ENCODE assay signal across 22 mouse cellular contexts in the genomic region with DNA sequence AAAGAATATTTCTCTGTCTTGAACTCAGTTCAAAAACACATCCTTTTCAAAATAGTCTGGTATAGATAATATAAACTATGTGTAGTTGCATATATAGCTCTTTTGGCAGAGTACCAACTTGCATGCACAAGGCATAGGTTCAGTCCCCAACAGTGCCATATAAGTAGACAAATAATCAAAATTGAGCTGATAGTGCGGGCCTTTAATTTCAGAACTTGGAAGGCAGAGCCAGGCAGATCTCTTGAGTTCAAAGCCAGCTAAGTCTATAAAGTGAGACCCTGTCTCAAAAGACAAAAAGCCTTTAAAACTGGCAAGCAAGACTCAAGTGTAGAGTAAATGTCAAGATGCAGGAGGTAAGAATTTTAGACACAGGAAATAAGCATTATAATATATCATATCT. TPM values are rescaled to one million over a fixed set of nuclear protein-coding genes. Genes with fewer than 3 reads are reported as not detected.
DNase-seq lines count a peak whose midpoint lies in the region; ATAC-seq and TF ChIP-seq lines count a peak whose summit lies in the region.
"Had no signal": no experiment of that assay in that cellular context is flagged by ENCODE, and none has a peak within 500 bp of the region (broad histone marks: within the 10 kb centered on the region; RNA-seq: fewer than 3 reads in every experiment).

No protein-coding gene starts in this region.

- WGBS in spleen, adult 2 months, result 26% methylated on average over 1 of the region's 1 CpGs
- WGBS in liver, embryonic 12.5 days (ENCODE audit: insufficient replicate concordance), result 76% methylated on average over 1 of the region's 1 CpGs

- no peak overlapping the region for H3K27ac ChIP-seq in gastrocnemius, adult 2 months
- H3K27ac ChIP-seq in spleen, adult 2 months (ENCODE audit: insufficient read depth, low read length), result peak overlapping the region; percentile 90
- H3K27ac ChIP-seq in liver, embryonic 12.5 days, result no peak overlapping the region
- H3K27ac ChIP-seq: embryonic facial prominence, embryonic 12.5 days; forebrain, embryonic 10.5 days; hindbrain, postnatal 0 days; midbrain, embryonic 15.5 days; neural tube, embryonic 13.5 days had no signal

- no peak for ATAC-seq in liver, embryonic 12.5 days
- ATAC-seq: activated CD4-positive, CD25-positive, alpha-beta regulatory T cell, adult 4 months; hindbrain, postnatal 0 days; midbrain, embryonic 15.5 days; Patski had no signal

- no peak for TF ChIP-seq CTCF in gastrocnemius, adult 2 months (IDR thresholded peaks at IDR 0.05)
- no peak for TF ChIP-seq CTCF in spleen, adult 2 months (IDR thresholded peaks at IDR 0.05; ENCODE audit: extremely low read depth, insufficient read depth, insufficient read length, insufficient replicate concordance)

- 0 out of 2 replicates have a peak overlapping the region, but pooled peaks have one; percentile 10 for H3K9ac ChIP-seq in liver, embryonic 12.5 days
- H3K9ac ChIP-seq: embryonic facial prominence, embryonic 12.5 days; midbrain, embryonic 15.5 days; neural tube, embryonic 13.5 days had no signal

- intact Hi-C loops in gastrocnemius, adult 2 months (cut with DNase I), result no loop called here
- intact Hi-C loops in left cerebral cortex, postnatal 14 days (cut with DNase I), result no loop called here

- DNase-seq in gastrocnemius, adult 2 months, result no peak
- no peak for DNase-seq in gastrocnemius, adult 18-20 months (ENCODE audit: low spot score)
- DNase-seq in spleen, adult 2 months (ENCODE audit: low read depth in 1 of 2, low spot score in 2 of 2), result no peak
- no peak for DNase-seq in spleen, adult 18-20 months
- DNase-seq in naive thymus-derived CD4-positive, alpha-beta T cell, adult 2 months (ENCODE audit: low read depth), result peak; percentile 63
- no peak for DNase-seq in left cerebral cortex, postnatal 14 days (ENCODE audit: low spot score in 2 of 2)
- no peak for DNase-seq in ovary, postnatal 14 days (ENCODE audit: low spot score)
- DNase-seq: adrenal gland, postnatal 14 days; cerebellum, adult 9-10 months; gastrocnemius, postnatal 14 days; heart, postnatal 36 days; kidney, adult 8-10 months; kidney, postnatal 36 days; lung, adult 18-20 months had no signal

- no peak for TF ChIP-seq POLR2A in spleen, adult 2 months (IDR thresholded peaks at IDR 0.05; ENCODE audit: low read depth, low read length)

- peak overlapping the region; percentile 98 for H3K4me3 ChIP-seq in gastrocnemius, adult 2 months
- H3K4me3 ChIP-seq in spleen, adult 2 months (ENCODE audit: extremely low read depth, insufficient read depth, insufficient read length), result peak overlapping the region; percentile 62
- H3K4me3 ChIP-seq in liver, embryonic 12.5 days, result no peak overlapping the region
- H3K4me3 ChIP-seq: embryonic facial prominence, embryonic 12.5 days; forebrain, embryonic 10.5 days; midbrain, embryonic 15.5 days; neural tube, embryonic 13.5 days had no signal

- H3K9me3 ChIP-seq in liver, embryonic 12.5 days (replicated peaks), result no peaks in the 10 kb centered on the region
- H3K9me3 ChIP-seq: embryonic facial prominence, embryonic 12.5 days; forebrain, embryonic 10.5 days; midbrain, embryonic 15.5 days; neural tube, embryonic 13.5 days had no signal

- peak overlapping the region; percentile 37 for H3K4me2 ChIP-seq in liver, embryonic 12.5 days
- H3K4me2 ChIP-seq: embryonic facial prominence, embryonic 12.5 days; midbrain, embryonic 15.5 days had no signal

- peaks cover 15% of the 10 kb centered on the region for H3K4me1 ChIP-seq in spleen, adult 2 months (ENCODE audit: control insufficient read depth, insufficient read depth, insufficient read length)
- peaks cover 21% of the 10 kb centered on the region for H3K4me1 ChIP-seq in liver, embryonic 12.5 days
- H3K4me1 ChIP-seq: embryonic facial prominence, embryonic 12.5 days had no signal

- H3K36me3 ChIP-seq in spleen, adult 2 months (ENCODE audit: control insufficient read depth, insufficient read depth, low read length), result peaks cover 5% of the 10 kb centered on the region; the same call in 1 of the 2 replicates
- H3K36me3 ChIP-seq in liver, embryonic 12.5 days, result no peaks in the 10 kb centered on the region
- H3K36me3 ChIP-seq: embryonic facial prominence, embryonic 12.5 days; forebrain, embryonic 10.5 days; midbrain, embryonic 15.5 days; neural tube, embryonic 13.5 days had no signal

- H3K27me3 ChIP-seq in spleen, adult 2 months (ENCODE audit: control insufficient read depth, insufficient read depth, low read length), result no peaks in the 10 kb centered on the region
- no peaks in the 10 kb centered on the region for H3K27me3 ChIP-seq in liver, embryonic 12.5 days (replicated peaks)
- H3K27me3 ChIP-seq: embryonic facial prominence, embryonic 12.5 days; midbrain, embryonic 15.5 days; neural tube, embryonic 13.5 days; Patski had no signal

RNA-seq across cellular contexts. Expression of a gene that starts 2.1 kb away (rescaled TPM):
- total RNA-seq in gastrocnemius, adult 2 months (2021), result 1 to 10 TPM; 6.0 to 6.7 TPM
- total RNA-seq in gastrocnemius, adult 18-20 months (2021), result 1 to 10 TPM; 4.8 to 4.9 TPM
- 25.7 and 30.0 TPM in 2 replicates for polyA plus RNA-seq in spleen, adult 2 months (2012; rRNA removed)
- 16.5 and 17.9 TPM in 2 replicates for polyA plus RNA-seq in liver, embryonic 12.5 days (2016; fragmentation: Nextera tagmentation; extraction: Ambion mirVana)
- 10 to 100 TPM in 1 of 2 experiments, 1 to 10 TPM in 1; 9.7 to 10.7 TPM for total RNA-seq in left cerebral cortex, postnatal 14 days (2021)
